Mouse (Mus musculus): ENCODE measurements around the gene Ush1c. TPM values are rescaled to one million over a fixed set of nuclear protein-coding genes. Genes with fewer than 3 reads are reported as not detected.

Ush1c gene
- not detected in 2 replicates for polyA plus RNA-seq (2012; ENCODE audit: insufficient read depth, insufficient read length, low replicate concordance, missing spikeins)

- Histone ChIP-seq H3K4me1 (ENCODE audit: control insufficient read depth, insufficient read depth, low read length) (no peaks in the 10 kb centered on the region; the same call in 1 of the 2 replicates), H3K4me3 (ENCODE audit: insufficient read depth, low read depth, low read length) (no peak within 1 kb of the TSS), H3K27ac (ENCODE audit: insufficient read depth, low read depth, low read length) (no peak within 1 kb of the TSS)
- WGBS = 57% methylated on average over 10 of the region's 10 CpGs
- no peak for TF ChIP-seq CTCF (IDR thresholded peaks at IDR 0.05; ENCODE audit: insufficient read depth, low read depth, low read length)
- no peak for TF ChIP-seq POLR2A (IDR thresholded peaks at IDR 0.05; ENCODE audit: insufficient read depth, low read depth, low read length)
These were observed at the start of gene Ush1c for GRCm38 (mm10) chr7:46238346-46238745. Ush1c (minus strand) TSS chr7:46238503.

GRCm38 (mm10) chr7:46287051-46287450 is 48.7 kb upstream of the Ush1c start:
- Histone ChIP-seq H3K4me3 (ENCODE audit: insufficient read depth, low read depth, low read length) (no peak overlapping the region), H3K4me1 (ENCODE audit: control insufficient read depth, insufficient read depth, low read length) (peaks cover 9% of the 10 kb centered on the region; the same call in 1 of the 2 replicates), H3K27ac (ENCODE audit: insufficient read depth, low read depth, low read length) (no peak overlapping the region)
- 44% methylated on average over 8 of the region's 8 CpGs for WGBS
- TF ChIP-seq POLR2A (IDR thresholded peaks at IDR 0.05; ENCODE audit: insufficient read depth, low read depth, low read length) (no peak), CTCF (IDR thresholded peaks at IDR 0.05; ENCODE audit: insufficient read depth, low read depth, low read length) (no peak)

- peaks cover 9% of the 10 kb centered on the region; the same call in 1 of the 2 replicates for H3K4me1 ChIP-seq (ENCODE audit: control insufficient read depth, insufficient read depth, low read length)
- H3K4me3 ChIP-seq (ENCODE audit: insufficient read depth, low read depth, low read length) = no peak overlapping the region
- 96% methylated on average over 4 of the region's 4 CpGs for WGBS
- TF ChIP-seq POLR2A (IDR thresholded peaks at IDR 0.05; ENCODE audit: insufficient read depth, low read depth, low read length) (no peak), CTCF (IDR thresholded peaks at IDR 0.05; ENCODE audit: insufficient read depth, low read depth, low read length) (no peak)
- no peak overlapping the region for H3K27ac ChIP-seq (ENCODE audit: insufficient read depth, low read depth, low read length)
These were observed 48.1 kb upstream of the Ush1c start for GRCm38 (mm10) chr7:46286391-46286790.

GRCm38 (mm10) chr7:46285161-46285839 is 47.0 kb upstream of the Ush1c start:
- TF ChIP-seq CTCF (IDR thresholded peaks at IDR 0.05; ENCODE audit: insufficient read depth, low read depth, low read length) (no peak), POLR2A (IDR thresholded peaks at IDR 0.05; ENCODE audit: insufficient read depth, low read depth, low read length) (no peak)
- Histone ChIP-seq H3K4me1 (ENCODE audit: control insufficient read depth, insufficient read depth, low read length) (peaks cover 9% of the 10 kb centered on the region; the same call in 1 of the 2 replicates), H3K4me3 (ENCODE audit: insufficient read depth, low read depth, low read length) (no peak overlapping the region), H3K27ac (ENCODE audit: insufficient read depth, low read depth, low read length) (no peak overlapping the region)
- WGBS = 91% methylated on average over 12 of the region's 12 CpGs

- 70% methylated on average over 10 of the region's 10 CpGs for WGBS
- Histone ChIP-seq H3K27ac (ENCODE audit: insufficient read depth, low read depth, low read length) (no peak overlapping the region), H3K4me1 (ENCODE audit: control insufficient read depth, insufficient read depth, low read length) (peaks cover 9% of the 10 kb centered on the region; the same call in 1 of the 2 replicates), H3K4me3 (ENCODE audit: insufficient read depth, low read depth, low read length) (no peak overlapping the region)
- TF ChIP-seq POLR2A (IDR thresholded peaks at IDR 0.05; ENCODE audit: insufficient read depth, low read depth, low read length) = no peak
- TF ChIP-seq CTCF (IDR thresholded peaks at IDR 0.05; ENCODE audit: insufficient read depth, low read depth, low read length) = no peak
These were observed 45.4 kb upstream of the Ush1c start for GRCm38 (mm10) chr7:46283681-46284080.

GRCm38 (mm10) chr7:46282276-46282675 is 44.0 kb upstream of the Ush1c start:
- 49% methylated on average over 7 of the region's 7 CpGs for WGBS

GRCm38 (mm10) chr7:46280896-46281295 is 42.6 kb upstream of the Ush1c start:
- no peak for TF ChIP-seq CTCF (IDR thresholded peaks at IDR 0.05; ENCODE audit: insufficient read depth, low read depth, low read length)
- TF ChIP-seq POLR2A (IDR thresholded peaks at IDR 0.05; ENCODE audit: insufficient read depth, low read depth, low read length) = no peak
- Histone ChIP-seq H3K4me3 (ENCODE audit: insufficient read depth, low read depth, low read length) (no peak overlapping the region), H3K27ac (ENCODE audit: insufficient read depth, low read depth, low read length) (no peak overlapping the region)

More at GRCm38 (mm10) chr7:46282276-46282675, 44.0 kb upstream of the Ush1c start:
- TF ChIP-seq CTCF (IDR thresholded peaks at IDR 0.05; ENCODE audit: insufficient read depth, low read depth, low read length) (no peak), POLR2A (IDR thresholded peaks at IDR 0.05; ENCODE audit: insufficient read depth, low read depth, low read length) (no peak)
- Histone ChIP-seq H3K27ac (ENCODE audit: insufficient read depth, low read depth, low read length) (no peak overlapping the region), H3K4me3 (ENCODE audit: insufficient read depth, low read depth, low read length) (no peak overlapping the region), H3K4me1 (ENCODE audit: control insufficient read depth, insufficient read depth, low read length) (peaks cover 9% of the 10 kb centered on the region; the same call in 1 of the 2 replicates)

GRCm38 (mm10) chr7:46279946-46280345 is 41.6 kb upstream of the Ush1c start:
- 10% methylated on average over 6 of the region's 6 CpGs for WGBS
- TF ChIP-seq POLR2A (IDR thresholded peaks at IDR 0.05; ENCODE audit: insufficient read depth, low read depth, low read length) (no peak), CTCF (IDR thresholded peaks at IDR 0.05; ENCODE audit: insufficient read depth, low read depth, low read length) (peak; percentile 57)
- H3K4me3 ChIP-seq (ENCODE audit: insufficient read depth, low read depth, low read length) = no peak overlapping the region
- peaks cover 9% of the 10 kb centered on the region; the same call in 1 of the 2 replicates for H3K4me1 ChIP-seq (ENCODE audit: control insufficient read depth, insufficient read depth, low read length)
- no peak overlapping the region for H3K27ac ChIP-seq (ENCODE audit: insufficient read depth, low read depth, low read length)

More at GRCm38 (mm10) chr7:46280896-46281295, 42.6 kb upstream of the Ush1c start:
- H3K4me1 ChIP-seq (ENCODE audit: control insufficient read depth, insufficient read depth, low read length) = peaks cover 9% of the 10 kb centered on the region; the same call in 1 of the 2 replicates

- no peak overlapping the region for H3K27ac ChIP-seq (ENCODE audit: insufficient read depth, low read depth, low read length)
- no peak for TF ChIP-seq CTCF (IDR thresholded peaks at IDR 0.05; ENCODE audit: insufficient read depth, low read depth, low read length)
- H3K4me3 ChIP-seq (ENCODE audit: insufficient read depth, low read depth, low read length) = no peak overlapping the region
- no peaks in the 10 kb centered on the region for H3K4me1 ChIP-seq (ENCODE audit: control insufficient read depth, insufficient read depth, low read length)
- 68% methylated on average over 5 of the region's 5 CpGs for WGBS
These were observed 37.9 kb upstream of the Ush1c start for GRCm38 (mm10) chr7:46276156-46276555.
